Mouse (Mus musculus) ES-Bruce4 (cell line): ENCODE results near the gene Cdkl3.
"Not testable (repeated sequence)": the region's sequence is repeated elsewhere in the genome, so short reads cannot be mapped to it uniquely, and the experiment has no call there.

Source experiments
- CTCF ChIP-seq: IDR thresholded peaks from one replicate; pipeline ENCODE4 v1.8.1; 2011; ENCODE audit warnings: low read depth, low read length
- EP300 ChIP-seq: IDR thresholded peaks from 2 replicates; pipeline ENCODE4 v1.6.1; 2011; ENCODE audit warnings: low read depth, low read length; ENCODE audit not compliant: insufficient read depth
- POLR2A ChIP-seq: IDR thresholded peaks from one replicate; pipeline ENCODE4 v1.8.1; 2011; ENCODE audit warnings: low read length; ENCODE audit not compliant: insufficient read depth

DNA sequence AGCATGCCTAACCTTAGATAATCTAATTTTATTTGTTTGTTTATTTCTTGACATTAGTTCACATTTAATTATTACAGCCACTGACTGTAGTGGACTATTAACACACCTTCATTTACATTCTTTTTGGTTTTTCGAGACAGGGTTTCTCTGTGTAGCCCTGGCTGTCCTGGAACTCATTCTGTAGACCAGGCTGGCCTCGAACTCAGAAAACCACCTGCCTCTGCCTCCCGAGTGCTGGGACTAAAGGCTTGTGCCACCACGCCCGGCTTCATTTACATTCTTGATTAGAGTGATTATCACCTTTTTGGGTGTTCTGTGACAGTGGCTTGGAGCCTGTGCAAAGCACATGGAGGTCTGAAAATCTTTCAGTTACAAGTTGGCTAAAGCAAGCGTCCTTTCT, 112.1 kb downstream of the Cdkl3 start:
- TF ChIP-seq EP300, CTCF, POLR2A: not testable (repeated sequence)
